ENCODE assay signal across 14 mouse cellular contexts in the genomic region with DNA sequence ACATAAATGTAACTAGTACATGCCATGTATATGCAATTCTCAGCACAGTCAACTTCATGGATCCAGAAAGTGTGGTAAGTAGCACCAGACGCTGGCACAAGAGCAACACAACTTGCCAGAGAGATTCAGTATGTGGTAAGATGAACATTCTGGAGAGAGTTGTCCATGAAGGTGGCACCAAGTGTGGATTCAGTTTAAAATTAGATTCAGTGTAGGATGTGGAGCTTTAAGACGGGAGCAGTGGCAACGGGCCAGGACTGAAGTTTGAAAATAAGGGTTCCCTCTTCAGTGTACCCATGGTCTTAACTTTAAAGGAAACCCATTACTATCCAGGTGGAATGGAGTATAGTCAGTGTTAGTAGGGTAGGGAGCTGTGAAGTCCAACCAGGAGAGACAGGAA.
"Had no signal": no experiment of that assay in that cellular context is flagged by ENCODE, and none has a peak within 500 bp of the region (broad histone marks: within the 10 kb centered on the region; RNA-seq: fewer than 3 reads in every experiment).

No protein-coding gene starts in this region.

- H3K9ac ChIP-seq: limb, embryonic 13.5 days; liver, embryonic 14.5 days; midbrain, embryonic 12.5 days; neural tube, embryonic 15.5 days; stomach, embryonic 15.5 days had no signal

- H3K36me3 ChIP-seq: limb, embryonic 13.5 days; midbrain, embryonic 12.5 days; neural tube, embryonic 15.5 days; stomach, embryonic 15.5 days had no signal

- H3K9me3 ChIP-seq: limb, embryonic 13.5 days; midbrain, embryonic 12.5 days; neural tube, embryonic 15.5 days; stomach, embryonic 15.5 days had no signal

- H3K27me3 ChIP-seq: limb, embryonic 13.5 days; midbrain, embryonic 12.5 days; neural tube, embryonic 15.5 days; stomach, embryonic 15.5 days had no signal

- ATAC-seq: intestine, embryonic 16.5 days; midbrain, embryonic 16.5 days had no signal

- DNase-seq: kidney, adult 9 months; kidney, postnatal 36 days; layer of hippocampus, adult 9-11 months; layer of hippocampus, postnatal 36 days; lung, adult 18-20 months; thymus, postnatal 36 days had no signal

- H3K4me2 ChIP-seq: limb, embryonic 13.5 days; midbrain, embryonic 12.5 days; neural tube, embryonic 15.5 days; stomach, embryonic 15.5 days had no signal

- H3K4me1 ChIP-seq: limb, embryonic 13.5 days; neural tube, embryonic 15.5 days; stomach, embryonic 15.5 days had no signal

- H3K27ac ChIP-seq: kidney, postnatal 0 days; limb, embryonic 13.5 days; liver, embryonic 14.5 days; midbrain, embryonic 12.5 days; neural tube, embryonic 15.5 days; stomach, embryonic 15.5 days had no signal

- H3K4me3 ChIP-seq: limb, embryonic 13.5 days; midbrain, embryonic 12.5 days; neural tube, embryonic 15.5 days; stomach, embryonic 15.5 days had no signal
